Mouse (Mus musculus) small intestine, adult 2 months (tissue): ENCODE measurements around the gene Col13a1. TPM values are rescaled to one million over a fixed set of nuclear protein-coding genes. Genes with fewer than 3 reads are reported as not detected.

Experiments used
- H3K27ac ChIP-seq: fragments of 200-500 bp; 2 replicates; pipeline ENCODE4 v1.5.1; 2012; ENCODE audit warnings: low read depth, low read length, control low read depth, inconsistent platforms; ENCODE audit not compliant: insufficient read depth
- H3K27me3 ChIP-seq: fragments of 200-500 bp; 2 replicates; pipeline ENCODE4 v1.6.1; 2012; ENCODE audit warnings: mild to moderate bottlenecking, moderate library complexity, low read length, inconsistent platforms; ENCODE audit not compliant: control insufficient read depth, insufficient read depth
- H3K36me3 ChIP-seq: fragments of 200-500 bp; 2 replicates; pipeline ENCODE4 v1.6.1; 2012; ENCODE audit warnings: mild to moderate bottlenecking, low read length, control low read depth, inconsistent platforms; ENCODE audit not compliant: control insufficient read depth, insufficient read depth
- H3K4me1 ChIP-seq: fragments of 200-500 bp; 2 replicates; pipeline ENCODE4 v1.6.1; 2012; ENCODE audit warnings: low read length, inconsistent platforms, mixed read lengths; ENCODE audit not compliant: control insufficient read depth, insufficient read depth, insufficient read length
- H3K4me3 ChIP-seq: fragments of 200-500 bp; 2 replicates; pipeline ENCODE4 v1.5.1; 2012; ENCODE audit warnings: low read depth, mild to moderate bottlenecking, control low read depth, inconsistent platforms, low read length, moderate library complexity
- CTCF ChIP-seq: fragments of 200-500 bp; IDR thresholded peaks from 2 replicates; pipeline ENCODE4 v1.5.1; 2012; ENCODE audit warnings: low read depth, mild to moderate bottlenecking, control low read depth, inconsistent platforms, low read length, moderate library complexity, mixed read lengths; ENCODE audit not compliant: insufficient replicate concordance, insufficient read length; ENCODE audit errors: extremely low read depth
- POLR2A ChIP-seq: fragments of 200-500 bp; IDR thresholded peaks from 2 replicates; pipeline ENCODE4 v1.6.1; 2012; ENCODE audit warnings: low read depth, mild to moderate bottlenecking, control low read depth, inconsistent platforms, low read length, moderate library complexity
- WGBS: fragments of 180-500 bp; shearing (Covaris S2); methylation state at CpG from one replicate; pipeline ENCODE4 v1.1.7; 2018; 5-methylcytosine and 5-hydroxymethylcytosine counted together
- polyA plus RNA-seq: library from polyadenylated mRNA; depleted of rRNA; stranded (reverse); fragments of >200 nt; gene quantifications from 2 replicates; pipeline ENCODE4 v1.2.3, GENCODE M21; 2012

Col13a1 gene
- polyA plus RNA-seq, 1 experiment: 2.1 TPM

- H3K27ac ChIP-seq: no peak overlapping the region
Measured at GRCm38 (mm10) chr10:61866045-61866580, 112.8 kb downstream of the Col13a1 start.

DNA sequence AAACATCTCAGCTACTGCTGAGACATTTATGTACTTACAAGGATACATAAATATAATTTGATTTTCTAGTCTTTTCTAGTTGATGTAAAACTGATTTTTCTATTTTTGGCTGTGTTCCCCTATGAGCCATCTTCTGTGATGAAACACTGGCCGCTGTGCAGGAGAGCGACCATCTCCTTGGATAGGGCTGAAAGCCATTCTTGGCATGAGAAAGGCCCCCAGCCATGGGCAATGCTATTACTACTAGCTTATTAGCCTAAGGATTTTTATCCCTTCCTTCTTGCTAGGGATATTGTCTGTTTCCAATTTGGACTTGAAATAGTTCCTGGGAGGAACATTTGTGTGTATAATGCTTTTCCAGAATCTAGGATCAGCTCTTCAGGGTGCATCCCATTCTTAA is 119.5 kb downstream of the Col13a1 start:
- no peaks in the 10 kb centered on the region for H3K4me1 ChIP-seq
- H3K27me3 ChIP-seq: no peaks in the 10 kb centered on the region
- TF ChIP-seq POLR2A (no peak), CTCF (no peak)
- H3K4me3 ChIP-seq: no peak overlapping the region
- no peak overlapping the region for H3K27ac ChIP-seq
- no peaks in the 10 kb centered on the region for H3K36me3 ChIP-seq
- 93% methylated on average over 2 of the region's 2 CpGs for WGBS

More at GRCm38 (mm10) chr10:61866045-61866580, 112.8 kb downstream of the Col13a1 start:
- Histone ChIP-seq H3K4me3 (no peak overlapping the region), H3K36me3 (no peaks in the 10 kb centered on the region), H3K27me3 (no peaks in the 10 kb centered on the region), H3K4me1 (no peaks in the 10 kb centered on the region)
- TF ChIP-seq CTCF: no peak
- no peak for TF ChIP-seq POLR2A
- WGBS: 64% methylated on average over 11 of the region's 11 CpGs

DNA sequence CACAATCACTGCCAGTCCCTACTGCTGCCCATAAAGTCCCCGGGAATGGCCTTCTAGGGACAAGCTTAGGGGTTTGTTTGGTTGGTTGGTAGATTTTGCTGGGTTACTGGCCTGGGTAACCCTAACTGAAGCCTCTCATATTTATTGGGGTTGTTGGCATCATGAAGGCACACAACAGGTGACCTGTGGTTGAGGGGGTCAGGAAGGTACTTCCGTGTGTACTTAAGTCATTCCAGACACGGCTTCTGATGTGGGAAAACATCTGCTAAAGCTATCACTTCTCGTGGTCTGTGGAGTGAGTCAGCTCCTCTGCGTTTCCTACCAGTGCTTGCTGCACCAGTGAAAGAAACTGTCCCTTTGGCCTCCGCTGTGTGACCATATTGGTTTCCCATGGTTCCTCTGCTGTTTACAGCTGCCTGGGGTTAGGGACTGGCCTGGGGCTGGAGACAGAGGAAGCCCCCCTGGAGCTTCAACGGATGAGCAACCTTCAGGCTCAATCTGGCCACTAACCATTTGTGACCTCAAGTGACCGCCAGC is 123.7 kb downstream of the Col13a1 start:
- no peaks in the 10 kb centered on the region for H3K27me3 ChIP-seq
- 53% methylated on average over 8 of the region's 8 CpGs for WGBS
- H3K4me3 ChIP-seq: no peak overlapping the region
- no peak for TF ChIP-seq POLR2A
- no peak for TF ChIP-seq CTCF
- H3K27ac ChIP-seq: no peak overlapping the region
- no peaks in the 10 kb centered on the region for H3K36me3 ChIP-seq
- no peaks in the 10 kb centered on the region for H3K4me1 ChIP-seq

DNA sequence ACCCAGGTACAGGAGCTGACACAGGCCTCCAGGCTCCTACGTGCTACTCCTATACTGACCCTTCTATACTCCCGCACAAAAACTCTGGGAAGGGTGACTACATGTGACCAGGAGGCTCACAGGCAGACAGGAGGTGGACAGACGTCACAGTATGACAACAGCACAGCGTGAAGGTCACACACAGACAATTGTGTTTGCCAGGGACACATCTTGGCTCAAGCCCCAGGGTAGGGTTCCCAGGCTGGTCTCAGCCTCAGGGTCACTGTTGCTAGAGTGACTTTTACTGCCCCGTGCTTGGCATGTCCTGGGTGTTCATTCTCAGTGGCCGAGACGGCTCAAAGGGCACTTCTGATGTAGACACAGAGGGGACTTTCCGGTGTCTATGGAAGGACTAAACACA is 126.1 kb downstream of the Col13a1 start:
- 79% methylated on average over 8 of the region's 8 CpGs for WGBS
- Histone ChIP-seq H3K27me3 (no peaks in the 10 kb centered on the region), H3K4me3 (no peak overlapping the region), H3K36me3 (no peaks in the 10 kb centered on the region), H3K4me1 (no peaks in the 10 kb centered on the region), H3K27ac (no peak overlapping the region)
- TF ChIP-seq CTCF: no peak
- TF ChIP-seq POLR2A: no peak

DNA sequence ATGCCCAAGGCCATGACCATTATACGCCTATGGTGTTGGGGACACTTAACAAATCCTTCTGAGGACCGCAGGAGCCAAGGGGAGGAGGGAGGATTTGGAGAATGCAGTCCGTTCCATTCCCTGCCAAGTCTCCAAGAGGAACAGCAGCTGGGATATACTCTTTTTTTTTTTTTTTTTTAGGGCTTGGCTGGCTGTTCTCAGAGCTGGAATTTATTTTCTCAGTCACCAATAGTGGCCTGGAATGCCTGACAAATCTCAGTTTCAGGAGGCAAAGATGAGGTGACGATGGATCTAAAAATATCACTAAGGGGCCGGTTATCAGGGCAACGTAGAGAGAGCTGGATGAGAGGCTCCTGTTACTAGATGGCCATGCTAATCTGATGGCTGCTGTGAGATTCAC is 130.4 kb downstream of the Col13a1 start:
- H3K27me3 ChIP-seq: no peaks in the 10 kb centered on the region
- H3K36me3 ChIP-seq: no peaks in the 10 kb centered on the region
- TF ChIP-seq CTCF (no peak), POLR2A (no peak)
- peaks cover 2% of the 10 kb centered on the region; the same call in 1 of the 2 replicates for H3K4me1 ChIP-seq
- no peak overlapping the region for H3K4me3 ChIP-seq
- 69% methylated on average over 6 of the region's 6 CpGs for WGBS
- H3K27ac ChIP-seq: no peak overlapping the region

- WGBS: 43% methylated on average over 4 of the region's 4 CpGs
- Histone ChIP-seq H3K27me3 (no peaks in the 10 kb centered on the region), H3K27ac (no peak overlapping the region), H3K36me3 (no peaks in the 10 kb centered on the region), H3K4me1 (peaks cover 2% of the 10 kb centered on the region; the same call in 1 of the 2 replicates), H3K4me3 (no peak overlapping the region)
- TF ChIP-seq CTCF (no peak), POLR2A (no peak)
Measured at GRCm38 (mm10) chr10:61845476-61845875, 133.4 kb downstream of the Col13a1 start.

GRCm38 (mm10) chr10:61844475-61844874 is 134.4 kb downstream of the Col13a1 start:
- Histone ChIP-seq H3K27ac (no peak overlapping the region), H3K4me1 (peaks cover 2% of the 10 kb centered on the region; the same call in 1 of the 2 replicates), H3K27me3 (no peaks in the 10 kb centered on the region), H3K4me3 (no peak overlapping the region), H3K36me3 (no peaks in the 10 kb centered on the region)
- TF ChIP-seq CTCF: no peak
- TF ChIP-seq POLR2A: no peak
- WGBS: 58% methylated on average over 7 of the region's 7 CpGs
